Mouse (Mus musculus) ES-E14 (cell line): ENCODE data around the gene Tmem170b. TPM values are rescaled to one million over a fixed set of nuclear protein-coding genes. Genes with fewer than 3 reads are reported as not detected.

Experiments
- DNase-seq: peaks from one replicate; pipeline ENCODE4 v3.0.0-alpha.2; 2013; ENCODE audit warnings: low read depth, low spot score
- H3K27ac ChIP-seq: 2 replicates; pipeline ENCODE4 v1.5.1; 2012; ENCODE audit warnings: low read depth, mild to moderate bottlenecking, low read length, moderate library complexity, mixed read lengths; ENCODE audit not compliant: poor library complexity, insufficient read depth, severe bottlenecking
- H3K36me3 ChIP-seq: 2 replicates; pipeline ENCODE4 v1.6.1; 2012; ENCODE audit warnings: mild to moderate bottlenecking, low read length, moderate library complexity, mixed read lengths; ENCODE audit not compliant: control insufficient read depth, poor library complexity, insufficient read depth, severe bottlenecking
- H3K4me1 ChIP-seq, 2 experiments: fragments of 150-350 bp in 1 of 2; sonication (generic) in 1 of 2; 2 replicates each; pipeline ENCODE4 v1.6.1; 2012; ENCODE audit warnings: low read length in 2 of 2, mild to moderate bottlenecking in 1 of 2, mixed read lengths in 1 of 2; ENCODE audit not compliant: control insufficient read depth in 2 of 2, insufficient read depth in 2 of 2, poor library complexity in 1 of 2
- H3K4me3 ChIP-seq, 2 experiments: fragments of 150-350 bp in 1 of 2; sonication (generic) in 1 of 2; 2 replicates each; pipeline ENCODE4 v1.5.1; 2012; ENCODE audit warnings: low read length in 2 of 2, low read depth in 1 of 2, mild to moderate bottlenecking in 1 of 2, mixed read lengths in 1 of 2; ENCODE audit not compliant: insufficient read depth in 1 of 2, poor library complexity in 1 of 2, severe bottlenecking in 1 of 2
- H3K9ac ChIP-seq: 2 replicates; pipeline ENCODE4 v1.6.1; 2012; ENCODE audit warnings: low read depth, mild to moderate bottlenecking, low read length, mixed read lengths; ENCODE audit not compliant: poor library complexity, insufficient read depth, severe bottlenecking
- H3K9me3 ChIP-seq: fragments of 150-350 bp; sonication (generic); 2 replicates; pipeline ENCODE4 v1.6.1; 2012; ENCODE audit warnings: low read depth, mild to moderate bottlenecking, low read length; ENCODE audit not compliant: control insufficient read depth, insufficient read depth
- CHD2 ChIP-seq: IDR thresholded peaks from 2 replicates; pipeline ENCODE4 v1.6.1; 2014; ENCODE audit warnings: mild to moderate bottlenecking, low read depth, low read length, inconsistent platforms
- HCFC1 ChIP-seq: IDR thresholded peaks from 2 replicates; pipeline ENCODE4 v1.6.1; 2012; ENCODE audit warnings: low read length, inconsistent platforms, borderline replicate concordance; ENCODE audit not compliant: insufficient read depth
- MAFK ChIP-seq: IDR thresholded peaks from 2 replicates; pipeline ENCODE4 v1.6.1; 2014; ENCODE audit warnings: mild to moderate bottlenecking, low read depth, low read length, inconsistent platforms; ENCODE audit not compliant: insufficient read depth
- ZC3H11A ChIP-seq: IDR thresholded peaks from 2 replicates; pipeline ENCODE4 v1.6.1; 2012; ENCODE audit warnings: low read depth, mild to moderate bottlenecking, inconsistent platforms, low read length, borderline replicate concordance
- ZNF384 ChIP-seq: IDR thresholded peaks from 2 replicates; pipeline ENCODE4 v1.6.1; 2012; ENCODE audit warnings: low read depth, low read length, inconsistent platforms
- in situ Hi-C, 2 experiments: fragments of 600-800 bp; cut with MboI; formaldehyde crosslinking; loops; one replicate each; pipeline ENCODE4 v1.15.1; 2025; ENCODE audit warnings: low sequenced_read_pairs in 2 of 2, inconsistent platforms in 1 of 2; ENCODE audit not compliant: unreplicated experiment in 2 of 2
- total RNA-seq: library from RNA; depleted of rRNA; stranded (reverse); fragments of 300-350 nt; gene quantifications from 2 replicates; pipeline ENCODE4 v1.2.3, GENCODE M21; 2012

The Tmem170b gene
- total RNA-seq, 1 experiment, result 4.4 TPM

GRCm38 (mm10) chr13:41581058-41581457, 24.6 kb upstream of the Tmem170b start:
- no peak overlapping the region for H3K27ac ChIP-seq
- no peaks in the 10 kb centered on the region for H3K9me3 ChIP-seq
- in situ Hi-C loops, result loop anchor here (25.0 kb wide), 2 partner anchors 769 to 794 kb away; no protein-coding TSS in a partner anchor
- H3K36me3 ChIP-seq, result no peaks in the 10 kb centered on the region
- no peaks in the 10 kb centered on the region for H3K4me1 ChIP-seq
- no peak for TF ChIP-seq ZNF384
- no peak for TF ChIP-seq MAFK
- TF ChIP-seq ZC3H11A, result no peak
- TF ChIP-seq HCFC1, result no peak
- TF ChIP-seq CHD2, result no peak
- no peak overlapping the region for H3K9ac ChIP-seq
- DNase-seq, result no peak
- H3K4me3 ChIP-seq, result no peak overlapping the region

- H3K4me1 ChIP-seq, result no peaks in the 10 kb centered on the region
- no peak overlapping the region for H3K9ac ChIP-seq
- no peak overlapping the region for H3K4me3 ChIP-seq
- in situ Hi-C loops, result loop anchor here (25.0 kb wide), 2 partner anchors 772 to 797 kb away; no protein-coding TSS in a partner anchor
- no peaks in the 10 kb centered on the region for H3K9me3 ChIP-seq
- no peak for DNase-seq
- no peaks in the 10 kb centered on the region for H3K36me3 ChIP-seq
- no peak for TF ChIP-seq ZNF384
- TF ChIP-seq HCFC1, result no peak
- no peak for TF ChIP-seq MAFK
- TF ChIP-seq CHD2, result no peak
- no peak for TF ChIP-seq ZC3H11A
- H3K27ac ChIP-seq, result no peak overlapping the region
These were observed 21.9 kb upstream of the Tmem170b start for GRCm38 (mm10) chr13:41583666-41584357.

- no peaks in the 10 kb centered on the region for H3K9me3 ChIP-seq
- no peak for DNase-seq
- H3K4me1 ChIP-seq, result no peaks in the 10 kb centered on the region
- H3K4me3 ChIP-seq, result no peak overlapping the region
- no peak overlapping the region for H3K27ac ChIP-seq
- TF ChIP-seq ZNF384, result no peak
- TF ChIP-seq ZC3H11A, result no peak
- TF ChIP-seq CHD2, result no peak
- no peak for TF ChIP-seq HCFC1
- no peak for TF ChIP-seq MAFK
- H3K36me3 ChIP-seq, result no peaks in the 10 kb centered on the region
- in situ Hi-C loops, result loop anchor here (25.0 kb wide), 2 partner anchors 772 to 797 kb away; no protein-coding TSS in a partner anchor
- H3K9ac ChIP-seq, result no peak overlapping the region
These were observed 21.4 kb upstream of the Tmem170b start for GRCm38 (mm10) chr13:41584358-41584680.

- no peak overlapping the region for H3K4me3 ChIP-seq
- in situ Hi-C loops, result loop anchor here (25.0 kb wide), 2 partner anchors 773 to 798 kb away; no protein-coding TSS in a partner anchor
- no peaks in the 10 kb centered on the region for H3K4me1 ChIP-seq
- no peaks in the 10 kb centered on the region for H3K9me3 ChIP-seq
- H3K27ac ChIP-seq, result no peak overlapping the region
- H3K9ac ChIP-seq, result no peak overlapping the region
- no peaks in the 10 kb centered on the region for H3K36me3 ChIP-seq
- no peak for DNase-seq
- TF ChIP-seq ZC3H11A, result no peak
These were observed 20.8 kb upstream of the Tmem170b start for GRCm38 (mm10) chr13:41584896-41585295.
